Mouse (Mus musculus) liver (tissue): ENCODE results near the gene Sprtn.

Experiments used
- DNase-seq: peaks from one replicate; pipeline ENCODE4 v3.0.0-alpha.2; 2020; ENCODE audit warnings: mixed read lengths

The Sprtn gene

DNA sequence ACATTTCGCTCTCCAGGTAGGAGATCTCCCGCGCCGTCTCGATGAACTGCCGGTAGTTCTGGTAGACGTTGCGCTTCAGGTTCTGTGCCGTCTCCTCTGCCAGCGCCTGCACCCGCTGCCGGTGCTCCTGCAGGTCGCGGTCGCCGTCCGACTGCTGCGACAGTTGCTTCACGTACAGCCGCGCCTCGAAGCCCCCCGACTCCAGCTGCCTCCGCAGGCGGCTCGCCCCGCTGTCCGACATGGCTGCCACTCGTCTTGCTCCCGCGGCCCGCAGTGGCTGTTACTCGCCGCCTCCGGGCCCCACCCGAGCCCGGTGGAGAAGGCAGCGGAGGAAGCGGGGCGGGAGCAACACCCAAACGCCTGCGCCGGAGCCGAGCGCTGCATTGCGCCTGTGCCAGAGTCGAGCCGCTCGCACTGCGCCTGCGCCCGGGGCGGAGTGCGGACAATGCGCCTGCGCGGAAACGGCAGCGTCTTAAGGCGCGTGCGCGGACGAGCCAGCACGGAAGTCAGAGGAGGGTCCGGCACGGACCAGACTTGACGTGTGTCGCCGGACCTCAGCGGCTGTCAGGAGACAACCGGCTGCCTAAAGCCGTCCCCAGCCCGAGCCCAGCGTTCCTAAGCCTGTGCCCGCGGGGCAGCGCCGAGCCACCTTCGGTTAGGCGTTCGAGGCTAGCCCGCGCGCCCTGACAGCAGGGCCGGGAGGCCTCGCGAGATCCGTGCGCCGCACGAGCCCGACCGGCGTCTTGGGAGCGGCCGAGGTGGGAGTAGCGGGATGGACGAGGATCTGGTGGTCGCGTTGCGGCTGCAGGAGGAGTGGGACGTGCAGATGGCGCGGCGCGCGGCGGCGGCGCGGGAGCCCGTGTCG lies at the start of gene Sprtn, which contains the start of gene Exoc8:
Gene Sprtn, plus strand, starts transcription at position 501 of the 865 bp plus-strand sequence.
Gene Exoc8, minus strand, starts transcription at position 320 of the 865 bp plus-strand sequence.
- DNase-seq = peak; percentile 98

DNA sequence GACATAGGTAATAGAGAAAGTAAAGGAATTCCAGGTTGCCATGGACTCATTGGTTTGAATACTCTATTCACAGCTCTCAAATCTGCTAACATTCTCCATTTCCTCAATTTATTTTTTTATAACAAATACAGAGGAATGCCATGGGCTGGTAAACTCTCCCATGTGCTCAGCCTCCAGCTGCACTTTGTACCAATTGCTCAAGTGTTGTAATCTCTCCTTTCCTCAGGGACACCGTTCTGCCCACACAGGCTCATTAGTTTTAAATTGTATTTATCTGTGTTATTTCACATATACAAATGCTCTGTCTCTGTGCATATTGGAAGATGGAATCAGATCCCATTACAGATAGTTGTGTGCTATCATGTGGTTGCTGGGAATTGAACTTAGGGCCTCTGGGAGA lies 44.2 kb upstream of the Sprtn start:
- no peak for DNase-seq

DNA sequence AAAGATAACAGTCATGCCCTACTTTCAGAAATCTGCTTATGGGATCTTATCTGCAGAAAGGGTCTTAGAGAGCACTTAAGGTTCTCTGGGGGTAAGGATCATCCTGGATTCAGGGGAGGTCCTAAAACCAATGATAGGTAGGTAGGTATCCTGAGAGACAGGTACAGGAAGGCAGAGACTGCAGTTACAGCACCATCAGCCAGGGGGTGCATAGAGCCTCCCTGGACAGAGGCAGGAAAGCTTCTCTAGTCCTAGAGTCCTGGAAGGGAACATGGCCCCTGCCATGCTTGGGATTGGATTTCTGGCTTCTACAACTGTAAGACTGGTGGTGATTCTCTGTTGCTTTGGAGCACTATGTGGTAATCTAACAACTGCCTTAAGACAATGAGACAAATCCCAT lies 38.2 kb upstream of the Sprtn start:
- DNase-seq = peak; percentile 45

DNA sequence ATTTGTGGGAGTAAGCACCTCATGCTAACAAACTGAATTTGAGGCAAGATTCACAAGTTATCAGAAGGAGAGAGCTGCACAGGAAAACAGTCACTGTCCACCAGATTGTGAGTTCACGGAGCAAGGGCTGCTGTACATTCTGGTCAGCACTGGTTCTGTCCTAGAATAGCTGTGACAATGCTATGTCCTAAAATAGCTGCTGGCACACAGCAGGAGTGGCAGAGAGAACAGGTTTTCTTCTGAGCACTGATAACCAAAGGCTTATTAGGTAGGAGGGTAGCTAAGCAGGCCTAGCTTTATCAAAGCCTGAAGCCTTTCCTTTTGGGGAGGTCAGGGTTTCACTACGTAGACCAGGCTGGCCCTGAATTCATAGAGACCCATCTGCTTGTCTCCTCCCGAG lies 37.5 kb upstream of the Sprtn start:
- DNase-seq = no peak

DNA sequence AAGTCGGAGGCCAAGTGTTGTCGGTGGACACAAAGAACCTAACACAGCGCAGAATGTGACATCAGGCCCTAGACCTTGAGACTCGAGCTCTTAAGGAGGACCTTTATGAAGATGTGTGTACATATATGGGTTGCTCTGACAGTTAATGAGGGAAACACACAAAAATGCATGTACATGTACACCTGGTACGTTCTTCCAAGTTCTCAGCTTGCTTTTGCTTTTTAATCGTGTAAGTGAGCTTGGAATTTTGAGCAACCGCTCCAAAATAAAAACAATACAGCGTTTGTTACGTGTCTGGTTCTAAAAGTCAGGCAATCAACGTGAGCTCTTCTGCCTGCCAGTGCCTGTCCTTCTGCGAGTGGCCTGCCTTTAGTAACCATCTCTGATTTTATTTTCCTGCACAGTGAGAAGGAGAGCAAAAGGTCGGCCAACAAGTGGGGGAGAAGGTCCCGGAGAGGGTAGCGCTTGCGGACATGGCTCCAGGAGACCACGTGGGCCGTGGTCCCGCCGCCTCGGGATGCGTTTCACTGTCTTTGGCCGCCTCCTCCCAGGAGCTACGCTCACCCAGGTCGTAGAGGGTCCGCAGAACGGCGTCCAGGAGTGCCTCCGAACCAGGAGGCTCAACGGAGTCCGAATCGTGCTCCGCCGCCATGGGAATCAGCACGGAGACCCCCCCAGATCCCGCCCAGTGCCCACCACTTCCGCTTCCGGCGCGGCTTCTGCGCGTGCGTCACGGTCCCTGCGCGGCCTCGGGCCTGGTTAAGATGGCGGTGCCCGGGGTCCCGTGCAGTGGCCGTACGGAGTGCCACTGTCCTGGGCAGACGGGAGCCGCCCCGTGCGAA lies 35.1 kb upstream of the Sprtn start, which contains the start of the genes Gnpat and 2810004N23Rik:
Gene Gnpat, plus strand, starts transcription at position 713 of the 842 bp plus-strand sequence.
Gene 2810004N23Rik, minus strand, starts transcription at position 800 of the 842 bp plus-strand sequence.
- peak; percentile 90 for DNase-seq

DNA sequence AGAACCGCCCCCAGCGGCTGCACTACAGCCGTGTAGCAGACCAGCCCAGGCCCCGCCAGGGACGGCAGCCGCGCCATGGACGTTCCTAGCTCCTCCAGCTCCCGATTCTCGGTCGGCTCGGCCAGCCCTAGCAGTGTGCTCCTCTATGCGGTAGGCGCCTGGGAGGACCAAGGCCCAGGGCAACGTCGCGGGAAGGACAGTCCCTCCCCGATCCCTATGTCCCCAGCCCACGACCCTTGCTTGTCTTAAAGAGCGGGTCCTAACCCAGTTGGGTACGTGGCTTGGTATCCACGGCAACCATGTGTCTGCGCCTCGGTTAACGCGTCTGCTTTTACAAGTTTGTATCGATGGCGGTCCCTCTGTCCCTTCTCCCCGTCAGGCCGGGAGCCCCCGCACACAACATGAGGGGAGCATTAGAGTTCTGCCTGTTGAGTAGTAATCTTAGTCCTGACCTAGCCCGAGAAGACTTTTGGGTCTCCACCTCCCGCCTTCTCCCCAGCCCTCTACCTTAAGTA lies 34.5 kb upstream of the Sprtn start:
- DNase-seq = no peak

DNA sequence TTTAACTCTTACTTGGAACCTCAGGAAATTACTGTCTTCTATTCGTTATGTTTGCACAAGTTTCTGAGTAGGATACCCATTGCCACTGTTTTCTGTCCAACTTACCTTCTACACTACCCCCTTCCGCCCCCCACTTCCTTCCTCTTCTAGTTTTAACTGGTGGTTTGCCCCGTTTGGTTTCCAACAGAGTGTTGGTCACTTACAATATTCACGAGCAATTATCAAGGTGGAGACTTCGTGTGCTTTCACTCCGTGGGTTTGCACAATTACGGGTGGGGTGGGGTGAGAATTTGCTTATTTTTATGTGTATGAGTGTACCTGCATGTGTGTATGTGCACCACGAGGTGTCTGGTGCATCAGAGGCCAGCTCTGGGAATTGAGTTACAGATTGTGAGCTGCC lies 34.0 kb upstream of the Sprtn start:
- no peak for DNase-seq

DNA sequence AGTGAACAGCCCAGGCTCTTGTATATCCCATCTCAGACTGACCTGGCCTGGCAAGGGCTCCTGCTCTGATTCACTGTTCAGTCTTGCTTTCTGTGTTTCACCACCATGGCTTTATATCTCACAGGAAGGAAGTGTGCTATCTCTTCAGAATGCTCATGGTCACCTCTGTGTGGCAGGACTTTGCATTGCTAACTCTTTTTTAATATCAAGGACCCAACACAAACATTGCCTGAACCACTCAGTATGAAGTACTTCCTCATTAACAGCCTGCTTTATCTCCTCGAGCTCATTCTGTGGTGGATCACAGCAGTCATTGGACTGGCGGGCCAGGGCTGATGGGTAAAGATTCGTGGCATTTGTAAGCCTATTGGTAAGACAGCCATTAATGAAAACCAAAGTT lies 31.0 kb upstream of the Sprtn start:
- no peak for DNase-seq

DNA sequence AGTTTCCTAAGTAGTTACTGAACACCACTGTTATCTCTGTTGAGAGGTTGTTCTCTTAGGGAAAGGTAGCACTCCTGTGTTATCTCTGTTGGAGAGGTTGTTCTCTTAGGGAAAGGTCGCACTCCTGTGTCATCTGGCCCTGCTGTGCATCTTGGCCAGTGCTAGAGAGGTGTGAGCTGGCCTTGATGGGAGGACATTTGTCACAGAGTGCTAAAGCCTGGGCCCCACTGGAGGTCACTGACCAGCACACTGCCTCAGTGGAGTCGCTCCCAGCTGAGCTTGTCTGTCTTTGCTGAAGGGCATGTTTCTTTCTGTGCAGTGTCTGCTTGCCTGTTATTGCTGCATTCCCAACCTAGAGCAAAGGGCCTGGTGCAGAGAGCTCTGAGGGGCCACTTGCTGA lies 30.6 kb upstream of the Sprtn start:
- DNase-seq = no peak

DNA sequence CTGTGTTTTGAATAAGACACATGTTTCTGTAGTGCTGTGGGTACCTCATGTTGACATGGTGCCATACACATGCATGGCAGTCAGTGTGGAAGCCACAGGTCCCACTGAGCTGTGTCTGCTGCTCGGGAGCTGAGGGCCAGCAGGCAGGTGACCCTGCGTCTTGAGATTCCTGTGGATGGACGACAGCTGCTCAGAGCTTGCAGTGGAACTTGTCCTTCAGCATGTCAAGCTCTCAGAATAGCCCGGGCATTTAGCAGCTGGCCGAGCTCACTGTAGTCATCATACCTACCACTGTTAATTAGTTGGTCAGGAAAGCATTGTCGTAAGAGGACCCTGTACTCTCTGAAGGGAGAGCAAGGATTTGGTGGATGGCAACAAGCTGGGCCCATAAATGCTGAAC lies 28.0 kb upstream of the Sprtn start:
- no peak for DNase-seq

DNA sequence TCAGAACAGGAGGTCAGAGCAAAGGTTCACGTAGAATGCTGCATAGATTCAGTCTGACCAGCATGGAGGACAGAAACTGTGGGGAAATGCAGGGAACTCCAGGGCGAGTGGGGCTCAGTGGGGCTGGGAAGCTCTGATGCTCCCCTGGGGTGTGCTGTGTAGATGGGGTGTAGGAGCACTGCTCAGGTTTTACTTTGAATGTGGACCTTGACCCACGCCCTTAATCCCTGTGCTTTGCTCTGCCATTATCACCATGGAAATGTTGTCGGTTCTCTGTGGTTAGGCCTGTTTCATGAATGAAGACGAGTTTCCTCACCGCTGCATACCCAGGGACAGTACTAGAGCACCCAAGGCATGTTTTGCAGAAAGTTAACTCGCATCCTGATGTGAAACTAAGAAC lies 26.2 kb upstream of the Sprtn start:
- DNase-seq = no peak

DNA sequence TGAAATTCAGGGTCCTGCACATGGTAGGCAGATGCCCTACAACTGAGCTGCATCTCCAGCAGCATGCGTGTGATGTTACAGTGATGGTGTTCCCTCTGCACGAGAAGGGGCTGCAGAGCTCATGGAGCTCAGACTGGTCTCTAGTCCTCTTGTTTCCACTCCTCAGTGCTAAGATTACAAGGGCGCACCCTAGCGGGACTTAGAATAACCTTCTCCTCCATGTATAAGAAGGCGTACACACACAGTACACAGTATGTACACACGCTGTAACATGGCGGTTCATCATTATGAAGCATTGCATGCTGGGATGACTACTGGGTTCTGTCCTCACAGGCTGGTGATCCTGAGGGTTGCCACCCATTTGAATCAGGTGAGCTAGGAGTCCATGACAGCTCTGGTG lies 25.6 kb upstream of the Sprtn start:
- DNase-seq = no peak

DNA sequence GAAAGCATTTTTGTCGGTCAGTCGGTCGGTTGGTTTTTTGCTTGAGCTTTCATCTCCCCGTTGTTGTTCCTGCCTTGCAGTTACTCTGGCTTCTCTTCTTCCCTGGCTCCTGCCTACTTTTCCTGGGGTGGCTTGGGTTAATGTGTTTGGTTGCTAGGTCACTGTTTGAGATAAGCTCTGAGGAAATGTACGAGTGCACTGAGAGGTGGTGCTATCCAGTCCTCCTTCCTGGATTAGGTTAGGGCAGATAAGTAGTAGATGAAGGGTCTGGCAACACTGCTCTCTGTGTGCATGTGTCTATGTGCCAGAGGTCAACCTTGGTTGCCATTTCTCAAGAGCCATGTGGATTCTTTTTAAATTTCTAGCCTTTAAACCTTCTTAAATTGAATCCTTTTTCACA lies 25.0 kb upstream of the Sprtn start:
- DNase-seq = no peak

DNA sequence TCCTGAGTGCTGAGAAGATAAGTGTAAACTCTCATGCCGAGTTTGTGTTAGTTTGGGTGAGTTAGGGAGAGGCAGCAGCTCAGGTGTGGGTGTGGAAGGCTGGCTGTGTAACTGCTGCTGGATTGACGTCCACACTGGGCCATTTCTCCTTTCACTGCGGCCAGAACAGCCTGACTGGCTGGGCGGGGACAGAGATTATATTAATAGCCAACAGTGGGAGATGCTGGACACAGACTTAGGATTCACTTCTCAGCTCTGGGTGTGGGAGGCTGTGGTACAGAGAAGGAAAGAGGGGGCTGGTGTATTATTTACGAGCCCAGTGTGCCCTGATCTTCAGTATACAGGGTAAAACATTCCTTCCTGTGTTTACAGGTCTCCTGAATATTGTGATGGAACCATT lies 19.5 kb upstream of the Sprtn start:
- no peak for DNase-seq

DNA sequence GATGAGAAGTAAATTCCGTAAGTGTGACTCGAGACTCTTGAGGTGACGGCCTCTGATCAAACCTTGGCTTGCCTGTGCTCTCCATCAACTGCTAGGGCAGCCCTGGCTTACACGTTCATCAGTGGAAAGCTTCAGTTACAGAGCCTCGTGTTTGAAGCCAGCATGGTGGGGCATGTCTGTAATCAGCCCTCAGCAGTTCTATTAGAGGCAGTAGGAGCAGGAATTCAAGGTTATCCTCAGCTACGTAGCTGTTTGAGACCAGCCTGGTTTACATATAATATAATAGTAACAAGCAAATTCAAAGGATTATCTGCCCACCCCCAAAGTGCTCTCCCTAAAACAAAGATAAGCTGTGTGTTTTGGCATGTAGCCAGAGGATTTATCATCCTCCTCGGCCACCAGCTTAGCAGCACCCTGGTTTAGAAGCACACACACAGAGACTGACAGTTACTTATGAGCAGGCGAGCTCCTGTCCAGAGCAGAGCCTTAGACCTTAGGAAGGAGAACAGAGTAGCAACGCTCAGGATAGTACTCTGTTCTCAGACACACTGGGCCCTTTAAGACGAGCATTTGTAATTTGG lies 18.6 kb upstream of the Sprtn start:
- no peak for DNase-seq

DNA sequence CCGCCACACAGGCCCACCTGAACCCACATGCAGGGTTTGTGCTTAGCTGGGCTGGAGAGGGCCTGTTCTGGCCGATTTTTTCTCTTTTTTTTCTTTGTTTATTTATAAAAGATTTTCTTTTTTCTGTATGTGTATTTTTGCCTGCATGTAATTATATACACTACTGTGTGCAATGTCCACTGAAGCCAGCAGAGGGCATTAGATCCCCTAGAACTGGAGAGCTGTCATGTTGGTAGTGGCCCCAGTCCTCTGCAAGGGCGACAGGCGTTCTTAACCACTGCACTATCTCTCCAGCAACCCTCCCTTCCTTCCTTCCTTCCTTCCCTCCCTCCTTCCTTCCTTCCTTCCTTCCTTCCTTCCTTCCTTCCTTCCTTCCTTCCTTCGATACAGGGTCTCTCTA lies 9.3 kb upstream of the Sprtn start:
- no peak for DNase-seq

DNA sequence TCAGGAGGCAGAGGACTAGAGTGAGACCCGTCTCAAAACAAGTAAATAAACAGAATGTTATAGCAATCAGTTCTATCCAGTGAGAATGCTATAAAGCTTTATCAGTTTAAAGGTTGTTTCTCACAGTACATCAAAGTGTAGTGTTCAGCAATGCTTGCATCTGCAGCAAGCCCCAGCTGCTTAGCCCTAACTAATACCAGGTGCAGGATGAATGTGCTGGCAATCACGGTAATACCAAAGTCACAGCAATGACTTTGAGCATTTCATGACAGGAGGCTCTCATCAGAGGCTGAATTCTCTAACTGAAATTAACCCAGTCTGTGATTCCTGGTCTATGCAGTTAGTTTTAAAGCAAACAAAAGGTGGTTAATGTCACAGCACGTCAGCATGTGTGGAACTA lies 5.1 kb upstream of the Sprtn start:
- DNase-seq = no peak

DNA sequence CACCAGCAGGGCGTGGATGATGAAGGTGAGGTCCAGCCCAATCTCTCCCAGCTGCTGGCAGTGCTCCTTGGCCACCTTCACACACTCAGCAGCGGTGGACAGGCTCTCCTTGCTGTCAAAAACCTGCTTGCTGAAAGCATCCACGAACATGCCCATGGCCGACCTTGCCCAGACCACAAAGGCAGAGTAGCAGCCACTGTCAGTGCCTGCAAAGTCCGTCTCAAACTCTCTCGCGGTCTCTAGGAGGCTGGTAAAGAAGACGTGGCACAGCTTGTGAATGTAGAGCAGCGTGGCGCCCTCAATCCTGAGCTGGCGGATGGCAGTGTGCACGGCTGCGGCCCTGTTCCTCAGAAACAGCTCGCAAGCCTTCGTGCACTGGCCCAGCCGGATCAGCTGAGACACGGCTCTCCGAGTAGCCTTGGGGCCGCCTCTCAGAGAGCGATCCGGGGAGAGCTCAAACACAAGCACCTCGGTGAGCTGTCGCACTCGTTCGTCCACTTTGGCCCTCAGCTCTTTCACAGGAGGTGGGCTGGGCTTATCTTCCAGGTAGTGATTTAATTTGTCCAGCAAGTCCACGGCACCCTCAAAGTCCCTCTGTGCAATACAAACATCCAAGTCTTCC lies 1.6 kb upstream of the Sprtn start:
- no peak for DNase-seq

DNA sequence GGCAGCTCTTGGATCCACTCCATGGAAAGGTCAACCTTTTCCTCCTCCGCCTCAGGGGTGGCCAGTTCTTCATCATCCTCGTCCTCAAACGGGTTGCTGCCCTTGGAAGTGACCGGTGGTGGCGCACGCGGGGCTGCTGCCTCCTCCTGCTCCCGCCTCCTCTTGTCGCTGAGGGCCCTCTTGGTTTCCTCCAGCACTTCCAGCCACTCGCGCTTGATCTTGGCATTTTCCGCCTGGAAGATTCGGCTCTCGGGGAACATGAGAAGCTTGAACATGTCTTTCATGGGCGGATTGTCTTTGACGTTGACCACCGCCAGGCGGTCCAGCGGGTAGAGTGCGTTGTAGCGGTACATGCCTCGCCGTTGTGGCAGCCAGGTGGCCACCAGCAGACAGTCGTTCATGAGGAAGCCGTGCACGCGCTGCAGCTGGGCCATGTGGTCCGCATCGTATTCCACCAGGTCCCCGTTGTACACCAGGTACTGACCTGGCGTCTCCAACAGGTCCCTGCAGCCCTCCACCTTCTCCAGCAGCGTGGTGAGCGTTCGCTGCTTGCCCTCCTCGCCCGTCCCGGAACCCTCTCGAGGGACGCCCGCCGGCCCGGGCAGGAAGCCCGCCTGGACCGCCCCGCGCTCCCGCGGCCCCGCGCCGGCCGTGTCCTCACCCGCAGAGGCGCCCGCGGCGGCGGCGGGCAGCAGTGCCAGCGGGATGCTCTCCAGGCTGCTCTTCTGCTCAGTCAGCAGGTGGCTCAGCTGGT lies 877 bp upstream of the Sprtn start:
- DNase-seq = peak; percentile 79

DNA sequence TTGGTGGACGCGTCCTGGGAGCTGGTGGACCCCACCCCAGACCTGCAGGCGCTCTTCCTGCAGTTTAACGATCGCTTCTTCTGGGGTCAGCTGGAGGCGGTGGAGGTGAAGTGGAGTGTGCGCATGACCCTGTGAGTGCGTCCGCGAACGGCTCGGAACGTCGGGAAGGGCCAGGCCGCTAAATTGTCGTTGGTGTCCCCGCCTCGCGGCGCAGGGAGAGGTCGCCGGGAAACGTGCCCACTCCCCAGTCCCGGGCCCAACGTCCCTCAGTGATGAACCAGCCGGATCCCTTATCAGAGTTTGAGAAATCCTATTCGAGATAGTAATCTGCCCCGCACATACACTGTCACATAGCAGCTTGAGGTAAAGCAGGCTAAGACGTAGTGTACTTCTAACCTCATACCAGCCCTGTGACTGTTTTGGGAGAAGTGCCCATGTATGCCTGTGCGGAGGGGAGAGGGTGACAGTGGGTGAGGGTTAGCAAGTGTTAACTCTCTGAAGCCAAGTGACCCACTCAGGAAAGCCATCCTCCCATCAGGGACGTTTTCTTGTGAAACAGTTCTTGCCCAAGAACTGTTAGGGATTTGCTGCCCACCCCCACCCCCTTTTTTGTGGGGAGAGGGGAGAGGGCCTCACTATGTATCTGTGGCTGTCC lies 692 bp downstream of the Sprtn start:
- no peak for DNase-seq

DNA sequence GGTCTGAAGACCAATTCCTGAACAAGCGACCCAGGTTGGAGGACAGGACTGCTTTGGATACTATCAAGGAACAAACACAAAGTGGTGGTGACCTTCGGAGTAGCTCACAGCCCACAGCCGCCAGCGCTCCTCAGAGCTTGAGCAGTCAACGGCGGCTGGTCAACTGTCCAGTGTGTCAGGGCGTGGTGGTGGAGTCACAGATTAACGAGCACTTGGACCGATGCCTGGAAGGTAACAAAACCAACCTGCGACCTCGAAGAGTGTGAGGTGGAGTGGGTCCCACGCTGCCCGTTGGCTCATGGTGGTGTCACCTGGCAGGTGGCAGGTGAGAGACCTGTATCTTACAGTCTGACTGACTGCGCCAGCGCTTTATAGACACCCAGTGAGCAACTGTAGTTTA lies 5.5 kb downstream of the Sprtn start:
- DNase-seq = no peak
